Mouse (Mus musculus): Measurements from ENCODE around the gene Cbx6. TPM values are rescaled to one million over a fixed set of nuclear protein-coding genes. Genes with fewer than 3 reads are reported as not detected.

Cbx6 gene
- polyA plus RNA-seq, 1 experiment, result 19.9 TPM

- H3K4me3 ChIP-seq (ENCODE audit: low read depth, low read length), result peak overlapping the region; percentile 58
- H3K4me1 ChIP-seq (ENCODE audit: control insufficient read depth, insufficient read depth, insufficient read length, low read length), result peaks cover 3% of the 10 kb centered on the region
- WGBS, result 5% methylated on average over 81 of the region's 81 CpGs
- no peak overlapping the region for H3K27ac ChIP-seq (ENCODE audit: insufficient read depth, low read depth, low read length)
- H3K36me3 ChIP-seq (ENCODE audit: control insufficient read depth, insufficient read depth, low read length), result no peaks in the 10 kb centered on the region
- H3K27me3 ChIP-seq (ENCODE audit: control insufficient read depth, insufficient read depth, low read length), result peaks cover 37% of the 10 kb centered on the region
- no peak for TF ChIP-seq POLR2A (IDR thresholded peaks at IDR 0.05; ENCODE audit: low read depth, low read length)
- no peak for TF ChIP-seq CTCF (IDR thresholded peaks at IDR 0.05; ENCODE audit: extremely low read depth, insufficient read length, insufficient replicate concordance, low read depth, low read length)
Measured at GRCm38 (mm10) chr15:79803533-79804351, 30.7 kb downstream of the Cbx6 start.

- Histone ChIP-seq H3K4me3 (ENCODE audit: low read depth, low read length) (no peak overlapping the region), H3K27me3 (ENCODE audit: control insufficient read depth, insufficient read depth, low read length) (peaks cover 37% of the 10 kb centered on the region), H3K4me1 (ENCODE audit: control insufficient read depth, insufficient read depth, insufficient read length, low read length) (peaks cover 3% of the 10 kb centered on the region), H3K27ac (ENCODE audit: insufficient read depth, low read depth, low read length) (no peak overlapping the region), H3K36me3 (ENCODE audit: control insufficient read depth, insufficient read depth, low read length) (no peaks in the 10 kb centered on the region)
- 37% methylated on average over 4 of the region's 4 CpGs for WGBS
- TF ChIP-seq CTCF (IDR thresholded peaks at IDR 0.05; ENCODE audit: extremely low read depth, insufficient read length, insufficient replicate concordance, low read depth, low read length), result no peak
- no peak for TF ChIP-seq POLR2A (IDR thresholded peaks at IDR 0.05; ENCODE audit: low read depth, low read length)
Measured at GRCm38 (mm10) chr15:79802304-79802703, 32.2 kb downstream of the Cbx6 start.

GRCm38 (mm10) chr15:79801646-79802045 lies 32.8 kb downstream of the Cbx6 start:
- Histone ChIP-seq H3K4me3 (ENCODE audit: low read depth, low read length) (no peak overlapping the region), H3K27ac (ENCODE audit: insufficient read depth, low read depth, low read length) (no peak overlapping the region), H3K27me3 (ENCODE audit: control insufficient read depth, insufficient read depth, low read length) (peaks cover 37% of the 10 kb centered on the region), H3K36me3 (ENCODE audit: control insufficient read depth, insufficient read depth, low read length) (no peaks in the 10 kb centered on the region), H3K4me1 (ENCODE audit: control insufficient read depth, insufficient read depth, insufficient read length, low read length) (peaks cover 3% of the 10 kb centered on the region)
- WGBS, result 62% methylated on average over 2 of the region's 2 CpGs
- TF ChIP-seq CTCF (IDR thresholded peaks at IDR 0.05; ENCODE audit: extremely low read depth, insufficient read length, insufficient replicate concordance, low read depth, low read length) (no peak), POLR2A (IDR thresholded peaks at IDR 0.05; ENCODE audit: low read depth, low read length) (no peak)

GRCm38 (mm10) chr15:79800701-79801100 lies 33.8 kb downstream of the Cbx6 start:
- TF ChIP-seq POLR2A (IDR thresholded peaks at IDR 0.05; ENCODE audit: low read depth, low read length), result no peak
- TF ChIP-seq CTCF (IDR thresholded peaks at IDR 0.05; ENCODE audit: extremely low read depth, insufficient read length, insufficient replicate concordance, low read depth, low read length), result no peak
- Histone ChIP-seq H3K36me3 (ENCODE audit: control insufficient read depth, insufficient read depth, low read length) (no peaks in the 10 kb centered on the region), H3K4me1 (ENCODE audit: control insufficient read depth, insufficient read depth, insufficient read length, low read length) (peaks cover 3% of the 10 kb centered on the region), H3K4me3 (ENCODE audit: low read depth, low read length) (no peak overlapping the region), H3K27ac (ENCODE audit: insufficient read depth, low read depth, low read length) (no peak overlapping the region), H3K27me3 (ENCODE audit: control insufficient read depth, insufficient read depth, low read length) (peaks cover 34% of the 10 kb centered on the region)
- whole genome bisulfite sequencing, result 69% methylated on average over 11 of the region's 11 CpGs

GRCm38 (mm10) chr15:79798591-79798990 lies 35.9 kb downstream of the Cbx6 start:
- no peaks in the 10 kb centered on the region; the same call in 1 of the 2 replicates for H3K4me1 ChIP-seq (ENCODE audit: control insufficient read depth, insufficient read depth, insufficient read length, low read length)
- 84% methylated on average over 10 of the region's 10 CpGs for WGBS
- no peaks in the 10 kb centered on the region for H3K36me3 ChIP-seq (ENCODE audit: control insufficient read depth, insufficient read depth, low read length)
- H3K27me3 ChIP-seq (ENCODE audit: control insufficient read depth, insufficient read depth, low read length), result peaks cover 16% of the 10 kb centered on the region; the same call in 1 of the 2 replicates
- no peak overlapping the region for H3K27ac ChIP-seq (ENCODE audit: insufficient read depth, low read depth, low read length)
- TF ChIP-seq CTCF (IDR thresholded peaks at IDR 0.05; ENCODE audit: extremely low read depth, insufficient read length, insufficient replicate concordance, low read depth, low read length) (no peak), POLR2A (IDR thresholded peaks at IDR 0.05; ENCODE audit: low read depth, low read length) (no peak)
- H3K4me3 ChIP-seq (ENCODE audit: low read depth, low read length), result no peak overlapping the region

- Histone ChIP-seq H3K27me3 (ENCODE audit: control insufficient read depth, insufficient read depth, low read length) (peaks cover 10% of the 10 kb centered on the region; the same call in 1 of the 2 replicates), H3K36me3 (ENCODE audit: control insufficient read depth, insufficient read depth, low read length) (no peaks in the 10 kb centered on the region), H3K4me3 (ENCODE audit: low read depth, low read length) (no peak overlapping the region), H3K27ac (ENCODE audit: insufficient read depth, low read depth, low read length) (no peak overlapping the region), H3K4me1 (ENCODE audit: control insufficient read depth, insufficient read depth, insufficient read length, low read length) (no peaks in the 10 kb centered on the region)
- no peak for TF ChIP-seq POLR2A (IDR thresholded peaks at IDR 0.05; ENCODE audit: low read depth, low read length)
- no peak for TF ChIP-seq CTCF (IDR thresholded peaks at IDR 0.05; ENCODE audit: extremely low read depth, insufficient read length, insufficient replicate concordance, low read depth, low read length)
- 82% methylated on average over 8 of the region's 8 CpGs for WGBS
Measured at GRCm38 (mm10) chr15:79797680-79798079, 36.8 kb downstream of the Cbx6 start.

GRCm38 (mm10) chr15:79797096-79797495 lies 37.4 kb downstream of the Cbx6 start:
- Histone ChIP-seq H3K27me3 (ENCODE audit: control insufficient read depth, insufficient read depth, low read length) (peaks cover 4% of the 10 kb centered on the region; the same call in 1 of the 2 replicates), H3K4me3 (ENCODE audit: low read depth, low read length) (no peak overlapping the region), H3K27ac (ENCODE audit: insufficient read depth, low read depth, low read length) (no peak overlapping the region), H3K36me3 (ENCODE audit: control insufficient read depth, insufficient read depth, low read length) (no peaks in the 10 kb centered on the region), H3K4me1 (ENCODE audit: control insufficient read depth, insufficient read depth, insufficient read length, low read length) (no peaks in the 10 kb centered on the region)
- 83% methylated on average over 7 of the region's 7 CpGs for WGBS
- TF ChIP-seq CTCF (IDR thresholded peaks at IDR 0.05; ENCODE audit: extremely low read depth, insufficient read length, insufficient replicate concordance, low read depth, low read length) (no peak), POLR2A (IDR thresholded peaks at IDR 0.05; ENCODE audit: low read depth, low read length) (no peak)

Data from small intestine, adult 2 months (tissue).